Mouse (Mus musculus) left cerebral cortex, postnatal 14 days (tissue): ENCODE data around the gene Kif28. TPM values are rescaled to one million over a fixed set of nuclear protein-coding genes. Genes with fewer than 3 reads are reported as not detected.
"Not testable (repeated sequence)": the region's sequence is repeated elsewhere in the genome, so short reads cannot be mapped to it uniquely, and the experiment has no call there.

ENCODE experiments used
- DNase-seq, 2 experiments: peaks; one replicate each; pipeline ENCODE4 v3.0.0; 2021 to 2022; ENCODE audit warnings: low spot score in 2 of 2, mixed read lengths in 1 of 2
- intact Hi-C: fragments of 180-260 bp; cut with DNase I; formaldehyde crosslinking; loops from one replicate; pipeline ENCODE4 v1.15.1; 2025
- total RNA-seq, 2 experiments: library from RNA; stranded (reverse); gene quantifications; 2 replicates each; pipeline ENCODE4 v1.2.3; 2021

The Kif28 gene
- total RNA-seq, 2 experiments from 2014 or later, result 0.13 TPM

GRCm38 (mm10) chr1:179712658-179713057 lies 32.4 kb downstream of the Kif28 start:
- intact Hi-C loops, result no loop called here
- DNase-seq, result no peak

GRCm38 (mm10) chr1:179710739-179711138 lies 34.3 kb downstream of the Kif28 start:
- DNase-seq, result no peak
- intact Hi-C loops, result no loop called here

DNA sequence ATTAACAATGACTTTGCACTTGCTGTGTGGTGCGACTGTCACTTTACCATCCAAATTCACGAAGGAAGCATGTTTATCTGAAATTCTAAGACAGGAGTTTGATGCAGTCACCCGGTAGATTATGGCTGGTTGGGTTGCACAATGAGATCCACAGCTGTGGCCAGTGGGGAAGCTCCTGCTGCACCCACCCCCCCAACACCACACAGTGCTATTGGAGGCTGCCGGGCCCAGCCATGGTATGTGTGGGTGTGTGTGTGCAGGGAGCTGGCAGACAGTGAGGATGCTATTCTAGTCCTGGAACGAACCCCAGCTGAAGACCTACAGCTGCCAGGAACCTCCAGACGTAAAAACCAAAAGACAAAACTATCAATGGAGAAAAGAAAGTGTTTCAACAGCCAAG lies 35.7 kb downstream of the Kif28 start:
- DNase-seq, result peak; percentile 76 to 92
- intact Hi-C loops, result no loop called here

- intact Hi-C loops, result no loop called here
- DNase-seq, result peak; percentile 62 to 69
Measured at GRCm38 (mm10) chr1:179705154-179705553, 39.9 kb downstream of the Kif28 start.

DNA sequence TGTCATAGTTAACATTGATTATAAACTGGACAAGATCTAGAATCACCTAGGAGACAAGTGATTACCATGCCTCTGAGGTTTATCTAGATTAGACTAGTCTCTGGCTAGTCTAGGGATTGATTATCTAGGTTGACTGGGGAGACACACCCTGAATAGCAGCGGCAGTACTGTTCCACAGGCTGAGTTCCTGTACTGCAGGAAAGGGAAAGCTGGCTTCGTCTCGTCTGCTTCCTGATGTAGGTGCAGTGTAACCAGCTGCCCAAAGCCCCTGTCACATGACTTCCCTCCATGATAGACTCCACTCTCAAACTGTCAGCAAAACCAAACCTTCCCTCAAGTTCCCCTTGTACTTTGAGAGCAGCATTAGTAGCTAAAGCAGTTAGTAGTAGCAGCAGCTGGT lies 40.9 kb downstream of the Kif28 start:
- intact Hi-C loops, result no loop called here
- DNase-seq, result no peak

DNA sequence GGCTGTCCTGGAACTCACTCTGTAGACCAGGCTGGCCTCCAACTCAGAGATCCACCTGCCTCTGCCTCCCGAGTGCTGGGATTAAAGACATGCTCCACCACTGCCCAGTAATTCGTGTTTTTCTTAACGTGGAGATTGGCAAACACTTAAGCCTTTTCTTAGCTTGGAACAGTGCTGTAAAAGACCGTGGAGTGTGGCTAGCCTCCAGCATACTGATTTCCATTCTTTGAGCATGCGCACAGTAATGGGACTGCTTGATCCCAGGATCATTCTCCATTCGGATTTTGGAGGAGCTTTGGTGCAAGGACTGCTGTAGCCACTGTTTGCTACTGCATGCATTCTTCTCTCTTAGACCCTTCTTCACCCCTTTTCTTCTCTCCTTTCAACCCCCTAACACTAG lies 55.6 kb downstream of the Kif28 start:
- intact Hi-C loops, result no loop called here
- DNase-seq, result peak in 1 of 2 experiments; percentile 30

- intact Hi-C loops, result no loop called here
- no peak for DNase-seq
Measured at GRCm38 (mm10) chr1:179688914-179689313, 56.2 kb downstream of the Kif28 start.

DNA sequence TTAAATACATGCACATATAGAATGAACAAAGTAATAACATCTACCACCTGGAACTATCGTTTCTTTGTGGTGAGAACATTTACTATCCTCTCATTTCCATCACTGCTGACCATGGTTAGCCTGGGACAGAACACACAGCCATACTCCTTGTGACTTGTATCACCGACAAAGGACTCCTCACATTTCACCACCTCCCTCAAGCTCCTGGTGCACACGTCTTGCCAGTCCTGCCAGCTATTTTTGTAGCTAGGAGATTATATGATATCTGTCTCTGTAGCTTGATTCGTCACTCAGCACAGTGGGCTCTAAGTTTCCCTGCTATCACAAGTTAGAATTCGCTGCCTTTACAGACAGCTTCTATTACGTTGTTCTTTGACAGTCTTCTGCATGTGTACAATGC lies 56.7 kb downstream of the Kif28 start:
- intact Hi-C loops, result no loop called here
- DNase-seq, result no peak

- intact Hi-C loops, result no loop called here
- DNase-seq, result no peak
Measured at GRCm38 (mm10) chr1:179687966-179688365, 57.1 kb downstream of the Kif28 start.

GRCm38 (mm10) chr1:179687305-179687704 lies 57.8 kb downstream of the Kif28 start:
- intact Hi-C loops, result no loop called here
- DNase-seq, result no peak

GRCm38 (mm10) chr1:179686781-179687180 lies 58.3 kb downstream of the Kif28 start:
- DNase-seq, result no peak
- intact Hi-C loops, result no loop called here

DNA sequence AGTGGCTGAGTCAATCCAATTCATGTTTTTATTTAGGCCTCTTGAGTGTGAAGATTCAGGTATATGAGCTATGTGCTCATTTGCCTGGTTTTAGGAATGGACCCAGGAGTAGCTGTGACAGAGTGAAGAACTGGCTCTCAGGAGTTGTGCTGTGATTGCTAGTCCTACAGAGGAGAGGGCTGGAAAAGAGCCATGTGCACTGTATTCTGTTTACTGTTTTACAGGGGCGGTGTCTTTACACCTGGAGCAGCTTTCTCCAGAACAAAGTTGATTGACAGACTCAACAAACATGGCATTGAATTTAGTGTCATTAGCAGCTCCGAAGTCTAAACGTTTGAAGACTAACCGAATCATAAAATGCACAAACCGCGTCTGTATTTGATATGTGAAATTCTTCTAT lies 58.7 kb downstream of the Kif28 start:
- intact Hi-C loops, result no loop called here
- DNase-seq, result no peak

GRCm38 (mm10) chr1:179682753-179683152 lies 62.3 kb downstream of the Kif28 start:
- DNase-seq, intact Hi-C loops: not testable (repeated sequence)

- intact Hi-C loops, result no loop called here
- DNase-seq, result no peak
Measured at GRCm38 (mm10) chr1:179679326-179679725, 65.7 kb downstream of the Kif28 start.

DNA sequence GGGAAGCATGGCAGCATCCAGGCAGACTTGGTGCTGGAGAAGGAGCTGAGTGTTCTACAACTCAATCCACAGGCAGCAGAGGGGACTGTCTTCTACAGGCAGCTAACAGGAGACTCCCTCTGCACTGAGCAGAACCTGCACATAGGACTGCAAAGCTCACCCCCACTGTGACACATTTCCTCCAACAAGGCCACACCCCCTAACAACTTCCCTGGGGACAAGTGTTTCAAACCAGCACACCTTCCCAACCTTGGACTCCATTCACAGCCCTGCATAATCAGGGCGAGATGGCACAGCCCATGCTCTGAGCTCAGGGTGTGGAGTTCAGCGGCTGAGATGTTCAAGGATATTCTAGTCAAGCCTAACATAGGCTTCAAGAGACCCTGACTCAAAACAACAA lies 68.0 kb downstream of the Kif28 start:
- intact Hi-C loops, result no loop called here
- no peak for DNase-seq

- intact Hi-C loops, result no loop called here
- DNase-seq, result no peak
Measured at GRCm38 (mm10) chr1:179674355-179674754, 70.7 kb downstream of the Kif28 start.

DNA sequence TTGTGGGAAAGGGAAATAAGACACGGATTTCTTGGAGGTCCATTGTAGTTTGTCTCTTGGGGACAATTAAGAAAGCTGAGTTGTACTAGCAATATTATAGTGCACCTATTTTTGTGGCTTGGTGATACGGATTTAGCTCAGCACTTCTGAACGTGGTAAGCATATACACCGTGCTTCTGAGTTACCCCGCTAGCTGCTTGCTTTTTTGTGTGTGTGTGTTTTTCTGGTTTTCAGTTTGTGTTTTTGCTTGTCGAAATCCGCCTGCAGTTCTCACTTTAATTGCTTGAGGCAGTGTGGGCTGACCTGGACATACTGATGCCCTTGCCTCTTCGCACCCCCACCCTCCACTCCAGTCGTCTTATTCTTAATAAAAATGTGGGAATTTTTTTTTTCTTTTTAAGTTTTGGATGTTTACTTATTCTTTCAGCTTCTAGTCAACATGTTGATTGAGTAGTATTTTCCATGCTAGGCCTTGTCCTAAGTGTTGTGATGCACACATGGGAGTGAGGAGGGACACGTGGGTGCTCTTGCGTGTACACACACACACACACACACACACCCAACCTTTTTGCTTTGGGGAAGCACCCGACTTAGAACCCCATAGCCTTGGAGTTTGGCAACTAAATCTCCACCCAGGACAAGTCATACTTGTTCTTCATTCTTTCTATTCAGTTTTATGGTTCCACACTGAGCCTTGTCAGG lies 76.1 kb downstream of the Kif28 start:
- no peak for DNase-seq
- intact Hi-C loops, result no loop called here

GRCm38 (mm10) chr1:179668013-179668805 lies 76.9 kb downstream of the Kif28 start, which contains the start of gene Sccpdh:
TSS of gene Sccpdh (plus strand) at chr1:179668210.
- DNase-seq, result peak; percentile 75 to 81
- intact Hi-C loops, result no loop called here

DNA sequence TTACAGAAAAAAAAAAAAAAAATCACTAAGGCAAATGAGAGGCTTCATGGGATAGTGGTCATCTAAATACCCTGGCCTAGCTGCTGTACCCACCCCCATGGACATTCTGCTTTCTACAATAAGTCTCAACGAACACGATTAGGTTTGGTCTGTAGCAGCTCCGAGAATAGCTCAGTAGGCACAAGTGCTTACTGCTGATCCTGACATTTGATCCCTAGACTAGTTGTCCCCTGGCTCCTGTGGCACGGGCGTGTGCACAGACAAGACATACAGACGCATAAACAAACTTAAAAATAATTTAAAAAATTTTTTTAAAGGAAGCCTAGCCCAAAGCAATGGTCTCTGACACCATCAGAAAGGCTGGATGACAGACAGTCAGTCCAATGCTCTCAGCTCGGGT lies 77.6 kb downstream of the Kif28 start:
- intact Hi-C loops, result no loop called here
- no peak for DNase-seq

DNA sequence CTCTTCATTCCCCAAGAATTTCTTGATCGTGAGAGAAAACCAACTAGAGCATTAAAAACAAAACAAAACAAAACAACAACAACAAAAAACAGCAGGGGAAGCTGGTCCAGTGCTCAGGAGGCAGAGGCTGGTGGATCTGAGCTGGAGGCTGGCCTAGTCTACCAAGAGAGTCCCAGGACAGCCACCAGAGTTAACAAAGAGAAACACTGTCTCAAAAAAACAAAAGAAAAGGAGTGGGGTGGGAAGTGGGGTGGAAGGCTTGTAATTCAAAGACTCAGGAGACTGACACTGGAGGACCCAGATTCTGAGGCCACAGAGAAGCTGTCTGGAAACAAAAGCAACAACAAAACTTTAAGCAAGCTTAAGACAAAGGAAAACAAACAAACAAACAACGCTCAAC lies 78.1 kb downstream of the Kif28 start:
- intact Hi-C loops, result no loop called here
- DNase-seq, result no peak
